Mouse (Mus musculus): ENCODE results near the gene Fgf15.
A peak's percentile ranks its signal among the peaks of the same experiment; 100 is the strongest.
"Not testable (repeated sequence)": the region's sequence is repeated elsewhere in the genome, so short reads cannot be mapped to it uniquely, and the experiment has no call there.

The Fgf15 gene

DNA sequence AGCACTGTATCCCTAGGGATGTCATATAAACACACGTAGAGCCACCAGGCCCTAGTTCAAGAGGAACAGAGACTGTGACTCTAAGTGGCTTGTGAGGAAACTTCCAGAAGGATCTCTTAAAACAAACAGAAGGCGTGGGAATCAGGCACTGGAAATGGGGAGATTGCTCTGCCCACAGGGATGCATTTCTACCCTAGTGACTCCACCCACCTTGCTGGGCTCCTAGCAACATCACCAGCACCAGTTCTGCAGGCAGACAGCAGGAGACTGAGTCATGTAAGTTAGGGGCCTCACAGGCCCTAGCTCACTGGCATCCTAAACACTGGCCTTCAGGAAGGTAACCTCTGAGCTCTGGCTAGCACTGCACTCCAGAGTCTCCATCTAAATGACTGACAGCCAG, 4.5 kb upstream of the Fgf15 start:
- DNase-seq: no peak

DNA sequence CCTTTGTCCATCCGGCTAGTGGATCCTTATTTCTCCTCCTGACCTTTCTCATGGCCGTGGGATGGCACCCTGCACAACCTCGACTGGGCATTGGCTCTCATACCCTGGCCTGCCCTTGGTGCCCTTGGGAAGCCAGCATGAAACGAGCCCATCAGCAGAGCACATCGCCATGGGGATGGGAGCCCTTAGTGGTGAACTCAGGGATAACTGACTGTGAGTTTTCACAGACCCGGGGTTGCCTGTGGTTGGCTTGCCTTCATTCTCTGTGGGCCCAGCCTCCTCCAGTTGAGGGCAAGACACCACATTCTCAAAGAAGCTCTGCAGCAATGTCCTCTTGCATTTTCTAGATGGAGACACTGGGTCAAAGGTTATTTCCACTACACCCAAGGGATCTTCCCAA, 4.0 kb upstream of the Fgf15 start:
- no peak for DNase-seq

- no peak for DNase-seq
These were observed 2.1 kb upstream of the Fgf15 start for GRCm38 (mm10) chr7:144894191-144894590.

DNA sequence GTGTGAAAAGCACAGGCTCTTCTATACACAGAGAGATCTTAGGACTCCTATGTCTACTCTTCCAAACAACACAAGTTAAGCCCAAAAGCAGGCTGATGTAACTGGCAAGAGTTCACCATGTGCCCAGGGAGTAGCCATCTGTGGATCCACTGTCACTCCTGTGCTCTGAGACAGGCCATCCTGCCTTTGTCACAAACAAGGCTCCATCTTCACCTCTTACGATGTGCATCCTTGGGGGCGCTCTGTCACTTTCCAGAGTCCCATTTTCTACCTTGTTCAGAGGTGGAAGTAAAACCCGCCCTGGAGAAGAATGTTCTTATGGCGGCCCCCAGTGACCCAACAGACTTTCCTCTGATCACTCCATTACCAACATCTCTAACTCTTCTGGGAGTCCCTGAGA, 1.6 kb upstream of the Fgf15 start:
- DNase-seq: no peak

DNA sequence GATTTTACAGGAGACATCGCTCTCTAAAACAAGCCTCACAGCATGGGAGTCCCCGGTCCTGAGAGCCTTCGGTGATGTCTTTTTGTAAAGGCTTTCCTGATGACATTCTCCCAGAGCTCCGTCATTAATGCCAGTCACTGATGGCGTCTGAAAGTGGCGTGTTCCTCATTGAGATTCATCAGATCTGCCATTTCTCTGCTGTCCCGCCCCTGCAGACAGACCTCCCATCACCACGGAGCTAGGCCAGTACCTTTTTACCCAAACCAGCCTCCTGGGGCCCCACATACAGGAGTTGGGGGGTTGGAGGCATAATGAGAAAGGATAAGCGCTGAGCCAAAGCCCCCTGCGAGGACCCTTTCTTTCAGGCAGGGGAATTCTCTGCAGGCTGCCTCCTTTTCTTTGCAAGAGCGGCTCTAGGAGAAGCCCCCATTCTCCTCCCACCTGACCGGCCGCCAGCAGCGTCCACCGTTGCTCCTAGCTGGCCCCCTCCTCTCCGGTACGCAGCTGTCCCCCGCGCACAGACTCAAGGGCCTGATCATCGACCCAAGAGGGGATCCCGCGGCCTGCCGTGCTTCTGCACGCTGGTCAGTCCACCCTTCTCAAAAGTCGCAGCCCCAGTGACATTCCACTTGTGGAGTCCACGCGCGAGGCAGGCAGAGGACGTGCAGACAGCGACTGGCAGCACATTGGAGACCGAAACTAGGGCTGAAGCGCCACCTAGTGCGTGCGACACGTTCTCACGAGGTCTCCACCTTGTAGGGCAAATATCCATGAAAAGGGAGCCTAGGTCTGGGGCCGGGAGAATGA, 823 bp upstream of the Fgf15 start:
- DNase-seq: peak; percentile 32 to 62

- DNase-seq: no peak
These were observed 2.2 kb downstream of the Fgf15 start for GRCm38 (mm10) chr7:144898506-144898905.

DNA sequence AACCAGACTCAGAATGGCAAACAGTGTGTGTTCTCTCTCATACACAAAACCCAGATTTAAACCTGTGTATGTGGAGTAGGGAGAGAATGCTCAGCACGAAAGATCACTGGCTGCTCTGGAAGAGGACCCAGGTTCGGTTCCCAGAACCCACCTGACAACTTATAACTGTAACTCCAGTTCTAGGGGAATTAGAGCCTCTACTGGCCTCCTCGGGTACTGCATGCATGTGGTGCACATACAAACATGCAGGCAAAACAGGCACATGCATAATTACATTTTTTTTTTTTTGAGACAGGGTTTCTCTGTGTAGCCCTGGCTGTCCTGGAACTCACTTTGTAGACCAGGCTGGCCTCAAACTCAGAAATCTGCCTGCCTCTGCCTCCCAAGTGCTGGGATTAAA, 9.2 kb downstream of the Fgf15 start:
- not testable (repeated sequence) for DNase-seq

- DNase-seq: peak in 1 of 2 experiments; percentile 58
These were observed 10.5 kb downstream of the Fgf15 start for GRCm38 (mm10) chr7:144906708-144907397.

GRCm38 (mm10) chr7:144907793-144908192, 11.5 kb downstream of the Fgf15 start:
- no peak for DNase-seq

DNA sequence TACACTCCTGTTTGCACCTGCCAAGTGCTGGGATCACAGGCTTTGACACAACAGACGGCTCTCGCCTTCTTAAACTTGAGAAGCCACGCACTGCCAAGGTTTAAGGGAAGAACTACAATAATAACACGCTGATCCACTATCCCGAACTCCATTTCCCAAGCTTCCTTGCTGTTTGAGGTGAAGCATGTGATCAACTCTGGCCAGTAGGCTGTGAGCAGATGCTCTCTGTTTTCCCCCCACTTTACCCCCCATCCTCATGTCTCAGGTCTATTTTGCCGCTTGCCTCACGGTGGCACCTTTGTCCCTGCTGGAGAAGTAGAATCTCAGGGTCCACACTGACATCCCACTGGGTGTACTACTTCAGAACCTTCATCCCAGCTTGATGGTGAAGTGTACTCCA, 12.4 kb downstream of the Fgf15 start:
- no peak for DNase-seq

- no peak for DNase-seq
These were observed 14.8 kb downstream of the Fgf15 start for GRCm38 (mm10) chr7:144911121-144911520.

- no peak for DNase-seq
These were observed 16.6 kb downstream of the Fgf15 start for GRCm38 (mm10) chr7:144912897-144913296.

DNA sequence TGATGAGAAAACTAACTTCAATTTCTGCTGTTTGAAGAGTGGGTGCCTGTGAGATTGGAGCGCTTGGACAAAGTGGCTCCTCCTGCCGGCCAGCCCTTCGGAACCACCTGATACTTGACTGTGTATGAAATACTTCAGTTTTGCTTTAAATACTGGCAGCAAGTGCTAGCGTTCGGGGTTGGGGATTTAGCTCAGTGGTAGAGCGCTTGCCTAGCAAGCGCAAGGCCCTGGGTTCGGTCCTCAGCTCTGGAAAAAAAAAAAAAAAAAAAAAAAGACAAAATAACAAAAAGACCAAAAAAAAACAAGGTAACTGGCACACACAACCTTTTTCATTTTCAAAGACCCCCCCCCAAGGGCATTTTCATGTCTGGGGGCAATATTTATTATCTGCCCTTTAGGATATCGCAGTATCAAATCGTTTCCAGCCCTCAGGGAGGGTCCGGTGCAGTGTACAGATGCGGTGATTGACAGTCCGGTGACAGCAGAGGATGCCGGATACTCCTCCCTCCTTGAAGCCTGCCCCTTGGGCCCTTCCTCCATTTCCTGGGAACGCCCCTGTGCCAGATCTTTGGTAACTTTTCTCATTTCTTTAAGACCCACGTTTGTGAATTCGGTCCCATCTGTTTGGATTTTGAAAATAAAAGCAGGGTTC, 18.1 kb downstream of the Fgf15 start:
- no peak for DNase-seq

DNA sequence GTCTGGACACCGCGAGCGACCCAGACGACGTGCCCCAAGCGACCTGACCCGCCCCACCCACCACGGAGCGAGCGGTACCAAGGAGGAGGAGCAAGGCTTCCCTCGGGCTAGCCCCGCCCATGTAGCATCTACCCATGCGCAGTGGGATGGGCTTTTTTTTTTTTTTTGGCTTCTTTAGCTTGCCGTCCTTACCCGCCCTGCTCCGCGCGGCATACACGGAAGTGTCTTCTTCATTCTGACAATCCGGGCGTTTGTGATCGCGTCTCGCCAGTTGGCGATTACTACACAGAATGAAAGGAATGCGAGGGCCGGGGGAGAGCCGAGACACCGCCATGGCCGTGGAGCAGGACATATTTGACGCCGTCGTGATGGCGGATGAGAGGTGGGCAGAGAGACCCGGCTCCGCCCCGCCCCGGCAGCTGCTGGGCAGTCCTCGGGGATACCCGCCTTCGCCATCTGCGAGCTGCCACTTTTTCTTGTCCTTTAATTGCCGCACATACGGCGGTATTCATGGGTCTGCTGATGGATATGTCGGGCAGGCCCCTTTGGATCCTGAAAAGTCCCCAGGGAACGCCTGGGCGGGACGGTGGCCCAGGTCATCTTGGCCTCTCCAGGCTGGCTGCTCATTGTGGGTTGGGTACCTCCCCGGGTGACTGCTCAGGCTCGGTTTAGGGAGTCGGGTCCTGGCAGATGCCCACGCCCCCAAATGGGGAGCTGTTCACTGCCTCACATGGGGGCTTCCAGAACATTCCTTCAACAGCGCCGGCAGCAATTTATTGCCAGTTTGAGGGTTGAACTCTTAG, 18.8 kb downstream of the Fgf15 start, which contains the start of gene LTO1:
Gene LTO1 (plus strand): TSS at position 153 of the 803 bp plus-strand sequence.
- DNase-seq: peak; percentile 85 to 90

DNA sequence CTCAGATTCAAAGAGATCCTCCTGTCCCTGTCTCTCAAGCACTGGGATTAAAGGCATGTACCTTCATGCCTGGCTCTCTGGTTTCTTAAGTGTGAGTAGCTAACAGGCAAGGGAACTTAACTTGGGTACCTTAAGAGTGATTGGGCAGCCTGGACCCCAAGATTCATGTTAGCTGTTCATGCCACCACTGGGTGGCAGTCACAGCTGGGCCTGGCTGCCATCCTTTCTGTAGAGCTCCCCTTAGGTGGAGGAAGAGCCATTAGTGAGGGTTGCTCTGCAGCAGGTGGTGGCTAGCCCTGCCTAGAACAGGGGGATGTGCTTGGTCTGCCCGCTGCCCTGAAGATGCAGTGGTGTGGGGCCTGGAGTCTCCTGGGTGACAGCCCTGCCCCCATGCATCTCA, 22.5 kb downstream of the Fgf15 start:
- no peak for DNase-seq

- no peak for DNase-seq
These were observed 31.3 kb downstream of the Fgf15 start for GRCm38 (mm10) chr7:144927591-144927990.

GRCm38 (mm10) chr7:144928009-144928888, 31.9 kb downstream of the Fgf15 start:
- DNase-seq: no peak

GRCm38 (mm10) chr7:144928889-144929210, 32.5 kb downstream of the Fgf15 start:
- DNase-seq: no peak

DNA sequence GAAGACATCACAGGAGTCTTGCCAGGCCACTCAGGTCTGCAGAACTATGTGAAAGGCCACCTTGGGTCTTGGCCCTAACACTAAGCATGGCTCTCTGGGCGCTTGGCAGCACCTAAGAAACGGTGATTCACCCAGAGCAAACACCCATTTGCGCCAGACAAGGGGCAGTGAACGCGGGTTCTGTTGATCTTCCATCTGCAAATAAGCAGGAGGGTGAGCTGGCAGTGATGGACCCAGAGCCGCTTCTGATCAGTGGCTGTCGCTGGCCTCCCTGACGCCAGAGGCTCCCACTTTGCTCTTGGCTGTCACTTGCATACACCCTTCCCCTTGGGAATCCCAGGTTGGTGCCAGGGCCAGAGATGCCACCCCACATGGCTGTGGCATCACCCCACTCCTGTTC, 33.2 kb downstream of the Fgf15 start:
- no peak for DNase-seq

DNA sequence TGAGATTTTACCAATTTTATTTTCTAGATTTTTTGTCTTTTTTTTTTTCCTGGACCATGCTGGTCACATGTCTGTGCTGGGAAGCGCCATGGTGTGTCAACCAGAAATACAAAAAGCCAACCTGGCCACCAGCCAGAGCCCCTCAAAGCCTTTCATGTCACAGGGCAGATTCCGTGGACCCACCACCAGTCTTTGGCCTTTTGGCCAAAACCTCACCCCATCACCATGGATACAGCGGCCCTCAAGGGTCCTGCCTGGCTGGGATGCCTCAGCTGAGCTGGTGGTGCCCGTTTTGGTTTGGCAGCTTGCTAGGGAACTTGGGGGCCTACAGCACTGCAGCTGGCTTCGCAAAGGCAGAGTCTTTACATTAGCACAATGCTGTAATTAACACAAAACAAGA, 33.6 kb downstream of the Fgf15 start:
- DNase-seq: no peak

DNA sequence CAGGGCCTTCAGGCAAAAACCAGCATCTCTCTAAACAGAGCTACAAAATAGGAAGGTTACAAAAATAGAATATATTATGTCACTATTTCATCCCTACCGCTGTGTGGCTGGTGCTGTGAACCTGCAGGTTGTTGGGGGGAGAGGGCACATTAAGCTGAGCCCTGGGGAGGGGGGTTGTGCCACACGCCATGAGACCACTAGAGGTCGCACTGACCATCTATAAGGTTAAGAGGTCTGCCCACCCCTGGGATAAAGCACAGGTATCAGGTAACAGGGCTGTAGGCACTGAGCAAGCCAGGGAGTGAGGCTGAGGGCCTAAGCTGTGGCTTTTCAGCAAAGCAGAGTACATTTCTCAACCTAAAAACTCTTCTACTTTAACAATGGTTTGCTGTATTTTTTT, 35.4 kb downstream of the Fgf15 start:
- DNase-seq: no peak

DNA sequence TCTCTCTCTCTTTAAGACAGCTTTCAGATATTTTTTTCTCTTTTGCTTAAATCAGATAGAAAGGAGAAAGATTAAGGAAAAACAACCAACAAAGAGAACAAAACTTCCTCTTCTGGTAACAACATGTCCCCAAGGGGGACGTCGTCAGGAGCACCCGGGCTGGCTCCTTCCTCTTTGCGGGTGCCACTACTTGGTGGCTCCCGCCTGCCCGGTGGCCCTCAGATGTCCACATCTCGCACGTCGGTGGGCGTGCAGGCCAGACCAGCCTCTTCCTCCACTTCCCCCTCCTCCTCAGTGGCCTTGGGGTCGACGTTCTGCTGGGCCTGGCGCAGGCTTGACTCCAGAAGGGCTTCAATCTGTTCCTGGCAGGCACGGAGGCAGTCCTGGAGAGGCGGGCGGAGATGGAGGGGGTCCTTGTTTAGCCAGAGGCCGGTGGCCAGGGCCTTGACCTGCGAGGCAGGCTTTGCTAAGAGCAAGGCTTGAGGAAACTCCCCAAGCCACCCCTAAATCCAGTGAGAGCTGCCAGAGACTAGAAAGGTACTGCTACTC, 36.1 kb downstream of the Fgf15 start:
- DNase-seq: no peak

Data from spleen, adult 18-20 months (tissue).